Mouse (Mus musculus): Measurements from ENCODE around the gene 3110040N11Rik.

Gene 3110040N11Rik

DNA sequence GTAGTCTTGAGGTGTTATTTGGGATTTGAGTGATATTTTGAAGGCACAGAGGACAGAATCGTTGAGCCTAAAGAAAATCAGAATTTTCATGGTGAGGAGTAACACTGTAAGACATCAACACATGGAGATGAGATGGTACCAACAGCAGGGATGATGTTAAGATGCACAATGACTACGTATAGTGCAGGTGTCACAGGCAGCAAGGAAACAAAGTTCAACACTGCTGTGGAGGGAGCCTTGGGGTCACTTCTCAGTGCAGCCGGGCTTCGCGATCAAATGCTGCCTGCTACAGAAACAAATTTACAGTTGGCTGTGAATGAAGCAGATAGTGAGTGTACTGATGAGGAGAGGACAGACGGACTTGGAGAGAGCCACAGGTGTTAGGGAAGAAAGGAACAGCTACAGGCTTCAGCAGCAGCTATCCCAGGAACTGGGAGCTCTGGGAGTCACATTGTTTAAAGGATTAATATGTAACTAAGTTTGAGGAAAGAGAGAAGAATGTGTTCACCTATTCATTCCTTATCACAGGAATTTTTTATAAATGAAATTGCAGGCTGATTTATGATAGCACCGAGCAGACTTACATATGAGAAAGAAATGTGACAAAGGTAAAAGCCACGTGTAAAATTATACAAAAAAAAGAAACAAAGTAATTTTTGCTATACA, 50.4 kb downstream of the 3110040N11Rik start:
- DNase-seq (ENCODE audit: low spot score), result no peak

DNA sequence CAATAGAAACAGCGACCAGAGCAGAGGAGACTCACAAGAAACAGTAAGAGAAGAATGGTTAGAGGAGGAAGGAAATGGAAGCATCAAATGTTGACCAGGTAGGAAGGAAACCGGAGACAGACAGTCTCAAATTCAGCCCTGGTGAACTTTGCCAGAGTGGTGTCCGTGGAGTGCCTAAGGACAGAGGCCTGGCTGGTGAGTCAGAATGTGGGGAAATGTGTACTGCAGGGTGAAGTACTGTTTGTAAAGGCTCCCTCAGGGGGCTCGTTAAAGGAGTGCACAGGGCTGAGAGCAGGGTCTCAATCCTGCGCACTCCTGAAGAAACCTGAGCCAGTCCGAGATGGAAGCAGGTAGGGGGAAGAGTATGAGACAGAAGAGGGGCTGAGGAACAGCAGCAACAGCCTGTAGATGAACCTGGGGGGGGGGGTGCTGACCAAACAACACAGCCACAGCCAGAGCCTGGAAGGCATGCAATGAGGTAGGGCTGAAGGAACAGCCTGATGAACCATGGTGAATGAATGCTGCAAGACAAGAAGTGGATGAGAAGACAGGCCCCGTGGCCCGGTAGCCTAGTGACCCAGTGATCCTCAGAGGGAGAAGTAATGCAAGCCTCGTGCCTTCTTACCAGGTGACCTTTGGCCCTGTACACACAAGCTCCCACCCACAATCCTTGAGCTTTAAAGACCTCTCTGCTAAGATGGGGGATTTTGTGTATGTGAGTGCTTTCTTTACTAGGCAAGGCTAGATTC, 53.8 kb downstream of the 3110040N11Rik start:
- DNase-seq (ENCODE audit: low spot score), result no peak

DNA sequence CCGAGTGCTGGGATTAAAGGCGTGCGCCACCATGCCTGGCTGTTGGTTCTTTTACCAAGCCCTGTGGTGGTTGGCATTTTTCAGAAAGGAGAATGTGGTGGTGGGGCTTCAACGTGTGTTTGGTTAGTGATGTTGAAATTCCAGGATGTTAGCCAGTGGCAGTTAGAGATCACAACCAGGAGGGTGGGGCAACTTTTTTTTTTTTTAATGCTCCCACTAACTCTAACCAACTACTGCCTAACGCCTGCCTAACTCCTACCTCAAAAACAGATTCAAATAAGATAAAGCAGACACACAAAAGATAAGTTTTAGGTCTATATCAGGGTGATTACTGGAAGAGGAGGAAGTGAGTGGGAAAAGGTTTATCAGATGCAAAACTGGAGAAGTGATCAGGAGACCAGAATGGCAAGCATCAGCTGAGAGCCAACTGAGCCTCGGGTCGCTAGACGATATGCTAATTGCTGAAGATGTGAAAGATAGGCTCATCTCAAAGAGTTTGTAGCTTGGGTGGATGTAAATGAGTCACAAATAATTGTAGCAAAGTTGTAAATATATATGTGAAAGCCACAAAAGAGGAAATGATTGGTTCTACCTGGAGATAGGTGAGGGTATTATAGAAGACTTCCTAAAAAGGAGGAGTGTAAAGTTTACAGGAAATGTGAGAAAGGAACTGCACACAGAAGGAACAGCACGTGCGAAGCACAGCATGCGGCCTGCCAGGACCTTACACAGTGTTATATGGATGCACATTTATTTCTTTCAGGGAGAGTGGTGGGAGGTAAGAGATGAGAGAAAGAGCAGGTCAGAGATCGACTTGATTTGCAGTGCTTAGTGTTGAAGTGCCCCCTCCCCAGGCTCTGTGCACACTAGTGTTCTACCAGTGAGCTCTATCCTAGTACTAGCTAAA, 56.8 kb downstream of the 3110040N11Rik start:
- DNase-seq (ENCODE audit: low spot score), result no peak

Measured in embryo, embryonic 10 days (tissue).